11 mouse cellular contexts compared by ENCODE assay signal in genomic region chr12:105346861-105347260, GRCm38 (mm10). TPM values are rescaled to one million over a fixed set of nuclear protein-coding genes. Genes with fewer than 3 reads are reported as not detected.
DNase-seq lines count a peak whose midpoint lies in the region.
"Had no signal": no experiment of that assay in that cellular context is flagged by ENCODE, and none has a peak within 500 bp of the region (broad histone marks: within the 10 kb centered on the region; RNA-seq: fewer than 3 reads in every experiment).

No protein-coding gene starts in this region.

- peak; percentile 72 to 73 for DNase-seq in cerebellum, postnatal 10 days
- no peak for DNase-seq in cerebellum, postnatal 4 days (ENCODE audit: low spot score in 2 of 2)
- DNase-seq in left cerebral cortex, postnatal 4 days = peak; percentile 31
- DNase-seq in left cerebral cortex, postnatal 25 days (ENCODE audit: low spot score in 2 of 2) = no peak
- DNase-seq in NIH3T3 (ENCODE audit: low read depth) (peak; percentile 2), adipocyte (ENCODE audit: low spot score) (no peak)
- DNase-seq: adrenal gland, adult 2 months; adrenal gland, postnatal 10 days; embryo, embryonic 11 days had no signal

- intact Hi-C loops in left cerebral cortex, postnatal 4 days (cut with DNase I) = no loop called here
- intact Hi-C loops in left cerebral cortex, postnatal 25 days (cut with DNase I) = no loop called here

RNA-seq across cellular contexts. Expression of gene Tunar, which starts 13.2 kb away (rescaled TPM):
- total RNA-seq in left cerebral cortex, postnatal 4 days (2021) = 10 to 100 TPM; 20.1 to 21.1 TPM
- total RNA-seq in left cerebral cortex, postnatal 25 days (2021) = 10 to 100 TPM; 11.1 to 12.1 TPM
- total RNA-seq: common myeloid progenitor, adult 5-6 weeks; MEL had no signal

Comparison
In these comparisons a context has a peak if more than half of its experiments do, and no peak if none do; other contexts are left out.
1. DNase-seq: peak in cerebellum, postnatal 10 days (2 of 2), left cerebral cortex, postnatal 4 days (single experiment) and NIH3T3 (single experiment); none in cerebellum, postnatal 4 days (0 of 2), left cerebral cortex, postnatal 25 days (0 of 2) and adipocyte (single experiment).